Mouse (Mus musculus): Measurements from ENCODE around the gene Zfp568.

DNA sequence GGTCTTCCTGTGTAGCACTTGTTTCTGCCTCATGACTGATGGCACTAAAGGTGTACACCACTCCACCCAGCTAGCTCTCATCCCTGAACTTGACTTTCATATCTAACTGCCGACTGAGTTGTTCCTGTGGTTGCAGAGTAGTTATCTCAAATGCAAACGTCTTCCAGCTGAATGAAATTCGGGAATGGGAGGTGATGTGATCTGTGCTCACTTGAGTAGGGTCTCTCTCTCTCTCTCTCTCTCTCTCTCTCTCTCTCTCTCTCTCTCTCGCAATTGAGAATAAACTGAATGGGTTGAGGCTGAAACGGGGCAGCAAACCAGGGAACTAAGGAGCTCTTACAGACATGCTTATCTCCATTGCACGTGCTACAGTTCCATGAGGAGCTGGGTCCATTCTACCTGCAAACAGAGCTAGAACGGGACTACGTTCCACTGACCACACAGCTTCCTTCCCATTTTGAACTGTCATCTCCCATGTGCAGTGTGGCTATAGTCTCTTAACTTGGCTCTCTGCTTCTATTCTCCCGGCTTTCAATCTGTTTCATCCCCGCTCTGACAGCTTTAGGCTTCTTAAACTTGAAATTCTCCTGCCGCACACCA lies 25.5 kb upstream of the Zfp568 start:
- TF ChIP-seq CTCF (IDR thresholded peaks at IDR 0.05; ENCODE audit: borderline replicate concordance, insufficient read depth, low read depth, low read length) (no peak), POLR2A (IDR thresholded peaks at IDR 0.05; ENCODE audit: borderline replicate concordance, insufficient read depth, low read length) (no peak)

Data from cerebellum, adult 2 months (tissue).